Mouse (Mus musculus): ENCODE measurements around the gene Itprip. TPM values are rescaled to one million over a fixed set of nuclear protein-coding genes. Genes with fewer than 3 reads are reported as not detected.

Gene Itprip
- polyA plus RNA-seq, 1 experiment from 2014 or later = 15.6 TPM

DNA sequence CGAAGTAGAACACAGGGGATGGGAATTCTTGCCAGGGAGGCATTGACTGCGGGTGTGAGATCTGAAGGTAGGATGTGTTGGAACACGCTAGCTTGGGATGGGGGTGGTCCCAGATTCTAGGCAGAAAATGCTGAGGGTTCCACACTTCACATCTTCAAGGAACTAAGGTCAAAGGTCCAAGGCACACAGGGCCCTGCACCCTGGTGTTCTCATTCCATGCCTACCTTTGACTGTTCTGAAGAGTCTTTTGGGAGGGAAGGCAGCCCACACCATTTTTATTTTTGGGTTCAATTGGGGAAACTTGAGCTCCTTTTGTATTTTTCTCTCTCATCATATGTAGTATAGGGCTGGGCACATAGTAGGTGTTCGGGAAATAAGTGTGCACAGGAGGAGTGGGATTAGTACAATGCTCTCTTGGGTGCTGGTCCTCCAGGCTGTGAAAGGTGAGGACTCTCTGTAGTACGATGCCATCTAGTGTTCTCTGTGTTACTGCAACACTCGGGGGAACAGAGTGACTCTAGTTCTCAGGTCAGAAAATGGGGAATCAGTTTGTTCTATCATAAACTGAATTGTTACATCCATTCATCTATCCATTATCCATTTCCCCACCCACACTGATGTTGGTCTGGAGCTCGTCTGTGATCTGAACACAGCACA lies 13.0 kb upstream of the Itprip start:
- H3K4me1 ChIP-seq = no peaks in the 10 kb centered on the region
- H3K4me3 ChIP-seq = no peak overlapping the region
- no peak overlapping the region for H3K27ac ChIP-seq
- 0 out of 2 replicates have a peak, but pooled peaks cover 5% of the 10 kb centered on the region for H3K27me3 ChIP-seq (ENCODE audit: insufficient read depth, poor library complexity, severe bottlenecking)
- DNase-seq (ENCODE audit: low spot score) = no peak
- WGBS = 42% methylated on average over 7 of the region's 7 CpGs
- H3K36me3 ChIP-seq = no peaks in the 10 kb centered on the region
- H3K9me3 ChIP-seq = no peaks in the 10 kb centered on the region

- 80% methylated on average over 4 of the region's 4 CpGs for WGBS
- H3K4me3 ChIP-seq = no peak overlapping the region
- H3K27me3 ChIP-seq (ENCODE audit: insufficient read depth, poor library complexity, severe bottlenecking) = no peaks in the 10 kb centered on the region
- no peaks in the 10 kb centered on the region for H3K36me3 ChIP-seq
- DNase-seq (ENCODE audit: low spot score) = no peak
- H3K9me3 ChIP-seq = no peaks in the 10 kb centered on the region
- H3K27ac ChIP-seq = no peak overlapping the region
- H3K4me1 ChIP-seq = no peaks in the 10 kb centered on the region
These were observed 9.9 kb upstream of the Itprip start for GRCm38 (mm10) chr19:47929043-47929442.

DNA sequence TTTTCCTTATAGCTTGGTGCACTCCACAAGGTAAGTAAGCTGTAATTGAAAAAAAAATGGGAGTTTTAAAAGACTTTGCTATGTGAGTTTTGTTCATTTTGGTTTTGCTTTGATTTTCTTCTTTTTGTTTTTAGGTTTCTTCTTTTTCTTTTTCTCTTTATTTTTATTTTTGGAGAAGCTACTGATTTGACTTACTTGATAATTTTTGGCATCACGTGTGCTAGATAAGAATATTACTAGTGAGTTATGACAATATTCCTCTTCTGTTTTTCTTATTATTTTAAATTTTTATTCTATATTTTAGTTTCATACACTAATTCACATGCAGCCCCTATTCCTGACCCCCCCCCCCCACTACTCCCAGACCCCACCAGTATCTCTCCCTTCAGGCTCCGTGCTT lies 7.9 kb upstream of the Itprip start:
- no peaks in the 10 kb centered on the region for H3K36me3 ChIP-seq
- no peaks in the 10 kb centered on the region for H3K9me3 ChIP-seq
- H3K4me3 ChIP-seq = no peak overlapping the region
- no peak overlapping the region for H3K27ac ChIP-seq
- no peaks in the 10 kb centered on the region for H3K27me3 ChIP-seq (ENCODE audit: insufficient read depth, poor library complexity, severe bottlenecking)
- DNase-seq (ENCODE audit: low spot score) = no peak
- H3K4me1 ChIP-seq = no peaks in the 10 kb centered on the region
- 80% methylated on average over 2 of the region's 2 CpGs for WGBS

- DNase-seq (ENCODE audit: low spot score) = no peak
- WGBS = 72% methylated on average over 7 of the region's 7 CpGs
These were observed 6.7 kb upstream of the Itprip start for GRCm38 (mm10) chr19:47925819-47926218.

DNA sequence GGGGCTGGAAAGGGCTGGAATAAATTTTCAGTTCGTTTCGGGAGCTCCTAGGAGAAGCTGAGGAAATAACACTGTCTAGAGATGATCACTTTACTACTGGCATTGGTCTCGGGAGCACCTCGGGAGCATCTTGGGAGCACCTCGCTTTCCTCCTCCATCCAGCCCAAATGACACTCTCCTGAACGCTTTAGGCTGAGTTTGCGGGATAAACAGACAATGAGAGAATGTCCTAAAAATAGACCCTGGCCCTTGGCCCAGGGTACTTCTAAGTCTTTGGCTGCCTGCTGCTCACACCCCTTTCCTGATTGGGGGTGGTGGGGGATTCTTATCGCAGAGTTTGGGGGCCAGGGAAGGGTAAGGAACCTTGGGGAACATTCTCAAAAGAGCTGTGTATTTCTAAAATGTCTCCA lies 872 bp upstream of the Itprip start:
- WGBS = 7% methylated on average over 8 of the region's 8 CpGs
- H3K4me1 ChIP-seq = peaks cover 30% of the 10 kb centered on the region
- H3K27ac ChIP-seq = peak overlapping the region; percentile 97
- H3K36me3 ChIP-seq = no peaks in the 10 kb centered on the region
- H3K9me3 ChIP-seq = no peaks in the 10 kb centered on the region
- peak overlapping the region; percentile 86 for H3K4me3 ChIP-seq
- peak; percentile 88 for DNase-seq (ENCODE audit: low spot score)
- no peaks in the 10 kb centered on the region for H3K27me3 ChIP-seq (ENCODE audit: insufficient read depth, poor library complexity, severe bottlenecking)

More at GRCm38 (mm10) chr19:47925819-47926218, 6.7 kb upstream of the Itprip start:
- H3K4me3 ChIP-seq = no peak overlapping the region
- H3K27ac ChIP-seq = no peak overlapping the region
- H3K9me3 ChIP-seq = no peaks in the 10 kb centered on the region
- no peaks in the 10 kb centered on the region for H3K27me3 ChIP-seq (ENCODE audit: insufficient read depth, poor library complexity, severe bottlenecking)
- H3K4me1 ChIP-seq = no peaks in the 10 kb centered on the region
- no peaks in the 10 kb centered on the region for H3K36me3 ChIP-seq

DNA sequence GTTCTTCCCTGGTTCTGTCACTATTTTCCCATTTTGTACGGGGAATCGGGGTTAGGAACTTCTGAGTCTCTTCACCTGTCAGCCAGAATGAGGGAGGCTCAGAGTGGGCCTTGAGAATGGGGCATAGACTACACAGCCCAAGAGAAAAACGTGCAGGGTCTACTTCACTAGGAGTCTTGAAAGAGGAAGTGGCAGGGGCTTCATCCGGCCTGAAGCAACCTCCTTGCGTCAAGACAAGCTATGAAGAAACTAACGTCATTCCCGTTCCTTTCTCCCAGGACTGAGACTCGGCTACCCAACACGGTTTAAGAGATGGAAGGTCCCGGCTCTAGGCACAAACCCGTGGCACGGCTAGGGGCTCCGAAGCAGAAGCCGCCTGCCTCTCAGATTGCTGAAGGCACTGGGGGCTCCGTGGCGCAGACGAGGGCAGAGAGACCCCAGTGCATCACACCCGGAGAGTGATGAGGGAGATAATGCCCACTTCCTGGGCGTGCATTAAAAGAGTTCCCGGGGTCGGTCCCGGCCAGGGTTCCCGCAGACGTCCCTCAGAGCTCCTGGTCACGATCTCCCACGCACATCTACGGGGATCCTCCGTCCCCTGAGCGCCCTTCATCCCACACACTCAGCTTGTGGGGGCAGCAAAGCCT lies 521 bp downstream of the Itprip start:
- DNase-seq (ENCODE audit: low spot score) = no peak

DNA sequence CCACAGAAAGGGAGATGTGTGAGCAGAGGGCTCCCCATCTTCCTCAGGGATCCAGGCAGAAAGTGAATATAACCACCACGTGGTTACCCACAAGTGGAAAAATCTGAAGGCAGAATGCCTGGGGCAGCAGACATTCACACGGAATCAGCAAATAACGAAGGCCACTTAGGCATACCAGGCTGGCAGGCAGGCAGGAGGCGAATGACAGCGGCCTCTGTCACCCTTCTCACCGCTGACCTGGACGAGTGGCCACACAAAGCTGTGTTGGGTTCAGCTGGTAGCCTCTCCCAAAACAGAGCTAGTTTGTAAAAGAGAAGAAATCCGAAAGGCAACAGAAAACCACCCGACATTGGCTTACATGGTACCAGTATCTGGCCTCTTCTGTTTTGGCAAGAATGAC lies 1.1 kb downstream of the Itprip start:
- Histone ChIP-seq H3K4me3 (peak overlapping the region; percentile 86), H3K27ac (peak overlapping the region; percentile 97), H3K36me3 (peaks cover 4% of the 10 kb centered on the region; the same call in 1 of the 2 replicates), H3K27me3 (ENCODE audit: insufficient read depth, poor library complexity, severe bottlenecking) (no peaks in the 10 kb centered on the region), H3K9me3 (no peaks in the 10 kb centered on the region), H3K4me1 (peaks cover 41% of the 10 kb centered on the region)
- no peak for DNase-seq (ENCODE audit: low spot score)
- 24% methylated on average over 9 of the region's 9 CpGs for WGBS

More for the DNA sequence above, 521 bp downstream of the Itprip start:
- H3K4me3 ChIP-seq = peak overlapping the region; percentile 86
- peaks cover 4% of the 10 kb centered on the region; the same call in 1 of the 2 replicates for H3K36me3 ChIP-seq
- H3K27ac ChIP-seq = peak overlapping the region; percentile 97
- H3K27me3 ChIP-seq (ENCODE audit: insufficient read depth, poor library complexity, severe bottlenecking) = no peaks in the 10 kb centered on the region
- peaks cover 35% of the 10 kb centered on the region for H3K4me1 ChIP-seq
- H3K9me3 ChIP-seq = no peaks in the 10 kb centered on the region
- WGBS = 1% methylated on average over 29 of the region's 29 CpGs

GRCm38 (mm10) chr19:47917396-47917795 lies 1.7 kb downstream of the Itprip start:
- no peak for DNase-seq (ENCODE audit: low spot score)
- Histone ChIP-seq H3K27ac (peak overlapping the region; percentile 97; the same call in 1 of the 2 replicates), H3K9me3 (no peaks in the 10 kb centered on the region), H3K27me3 (ENCODE audit: insufficient read depth, poor library complexity, severe bottlenecking) (no peaks in the 10 kb centered on the region), H3K36me3 (peaks cover 4% of the 10 kb centered on the region; the same call in 1 of the 2 replicates), H3K4me3 (peak overlapping the region; percentile 86), H3K4me1 (peaks cover 43% of the 10 kb centered on the region)
- WGBS = 38% methylated on average over 4 of the region's 4 CpGs

- Histone ChIP-seq H3K36me3 (peaks cover 19% of the 10 kb centered on the region), H3K4me3 (no peak overlapping the region), H3K9me3 (no peaks in the 10 kb centered on the region), H3K27me3 (ENCODE audit: insufficient read depth, poor library complexity, severe bottlenecking) (no peaks in the 10 kb centered on the region), H3K27ac (no peak overlapping the region), H3K4me1 (peaks cover 62% of the 10 kb centered on the region)
- 76% methylated on average over 4 of the region's 4 CpGs for WGBS
- DNase-seq (ENCODE audit: low spot score) = no peak
These were observed 3.8 kb downstream of the Itprip start for GRCm38 (mm10) chr19:47915251-47915650.

GRCm38 (mm10) chr19:47914191-47914590 lies 4.9 kb downstream of the Itprip start:
- Histone ChIP-seq H3K27me3 (ENCODE audit: insufficient read depth, poor library complexity, severe bottlenecking) (no peaks in the 10 kb centered on the region), H3K4me1 (peaks cover 68% of the 10 kb centered on the region), H3K9me3 (no peaks in the 10 kb centered on the region), H3K27ac (no peak overlapping the region), H3K4me3 (no peak overlapping the region), H3K36me3 (peaks cover 19% of the 10 kb centered on the region)
- WGBS = 91% methylated on average over 4 of the region's 4 CpGs
- DNase-seq (ENCODE audit: low spot score) = no peak

GRCm38 (mm10) chr19:47913344-47913743 lies 5.8 kb downstream of the Itprip start:
- WGBS = 87% methylated on average over 7 of the region's 7 CpGs
- Histone ChIP-seq H3K9me3 (no peaks in the 10 kb centered on the region), H3K27ac (no peak overlapping the region), H3K4me3 (no peak overlapping the region), H3K4me1 (peaks cover 75% of the 10 kb centered on the region), H3K27me3 (ENCODE audit: insufficient read depth, poor library complexity, severe bottlenecking) (no peaks in the 10 kb centered on the region), H3K36me3 (peaks cover 19% of the 10 kb centered on the region)
- no peak for DNase-seq (ENCODE audit: low spot score)

GRCm38 (mm10) chr19:47910751-47911150 lies 8.3 kb downstream of the Itprip start:
- no peaks in the 10 kb centered on the region for H3K9me3 ChIP-seq
- H3K36me3 ChIP-seq = peaks cover 29% of the 10 kb centered on the region
- DNase-seq (ENCODE audit: low spot score) = no peak
- no peak overlapping the region for H3K4me3 ChIP-seq
- H3K4me1 ChIP-seq = peaks cover 55% of the 10 kb centered on the region
- no peak overlapping the region for H3K27ac ChIP-seq
- WGBS = 81% methylated on average over 4 of the region's 4 CpGs
- H3K27me3 ChIP-seq (ENCODE audit: insufficient read depth, poor library complexity, severe bottlenecking) = no peaks in the 10 kb centered on the region

- peaks cover 61% of the 10 kb centered on the region for H3K4me1 ChIP-seq
- H3K4me3 ChIP-seq = peak overlapping the region; percentile 35; the same call in 1 of the 2 replicates
These were observed 8.9 kb downstream of the Itprip start for GRCm38 (mm10) chr19:47910117-47910618.

More at GRCm38 (mm10) chr19:47910117-47910618, 8.9 kb downstream of the Itprip start:
- H3K9me3 ChIP-seq = no peaks in the 10 kb centered on the region
- 31% methylated on average over 4 of the region's 4 CpGs for WGBS
- H3K36me3 ChIP-seq = peaks cover 29% of the 10 kb centered on the region
- peak overlapping the region; percentile 73 for H3K27ac ChIP-seq
- DNase-seq (ENCODE audit: low spot score) = no peak
- no peaks in the 10 kb centered on the region for H3K27me3 ChIP-seq (ENCODE audit: insufficient read depth, poor library complexity, severe bottlenecking)
